Mouse (Mus musculus) urinary bladder, postnatal 10 days (tissue): ENCODE results near the gene Ttyh2.
"Not testable (repeated sequence)": the region's sequence is repeated elsewhere in the genome, so short reads cannot be mapped to it uniquely, and the experiment has no call there.

Experiments
- DNase-seq: peaks from one replicate; pipeline ENCODE4 v3.0.0; 2022; ENCODE audit warnings: low spot score

Gene Ttyh2

DNA sequence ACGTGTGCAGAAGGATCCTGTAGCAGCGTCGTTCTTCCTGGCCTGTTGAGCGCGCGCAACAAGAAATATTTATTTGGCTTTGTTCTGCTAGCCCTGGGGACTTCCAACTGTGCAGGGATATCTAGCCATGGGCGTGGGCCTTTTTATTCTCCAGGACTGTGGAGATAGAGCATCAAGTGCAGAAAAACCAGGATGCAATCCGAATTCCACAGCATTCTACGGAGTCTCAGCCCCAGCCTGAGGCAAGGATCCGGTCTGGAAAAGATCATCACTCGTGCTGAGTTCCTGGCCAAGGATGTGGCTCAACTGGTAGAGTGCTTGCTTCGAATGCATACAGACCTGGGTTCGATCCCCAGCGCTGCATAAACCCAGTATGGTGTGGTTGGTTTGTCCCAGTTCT, 13.1 kb upstream of the Ttyh2 start:
- DNase-seq: no peak

DNA sequence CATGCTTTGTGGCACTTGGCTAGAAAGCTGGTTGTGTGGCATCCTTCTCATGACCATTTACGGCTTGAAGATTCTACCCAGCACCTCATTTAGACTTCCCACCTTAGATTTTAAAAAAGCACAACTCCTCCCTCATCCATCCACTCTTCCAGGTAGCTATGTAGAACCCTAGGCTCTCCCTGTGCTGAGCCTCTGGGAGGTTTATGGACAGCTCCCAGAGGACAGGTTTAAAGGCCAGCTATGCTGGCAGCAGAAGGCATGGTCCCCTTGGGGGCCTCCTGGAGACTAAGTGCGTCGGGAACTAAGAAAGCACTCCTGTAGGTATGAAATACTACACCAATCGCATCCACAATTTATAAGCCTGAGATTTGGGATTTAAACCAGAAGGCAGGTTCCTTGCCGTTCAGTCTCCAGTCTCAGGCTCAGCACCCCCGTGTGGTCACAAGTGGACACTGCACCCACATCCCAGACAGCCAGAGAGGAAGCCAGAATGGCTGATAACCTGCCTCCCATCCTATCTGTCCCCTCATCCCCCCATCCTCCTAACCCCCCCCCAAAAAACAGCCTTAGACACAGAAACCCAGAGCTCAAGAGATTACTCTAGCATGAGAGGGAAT, 12.4 kb upstream of the Ttyh2 start:
- DNase-seq: no peak

- DNase-seq: no peak
These were observed 11.1 kb upstream of the Ttyh2 start for GRCm38 (mm10) chr11:114664164-114664563.

DNA sequence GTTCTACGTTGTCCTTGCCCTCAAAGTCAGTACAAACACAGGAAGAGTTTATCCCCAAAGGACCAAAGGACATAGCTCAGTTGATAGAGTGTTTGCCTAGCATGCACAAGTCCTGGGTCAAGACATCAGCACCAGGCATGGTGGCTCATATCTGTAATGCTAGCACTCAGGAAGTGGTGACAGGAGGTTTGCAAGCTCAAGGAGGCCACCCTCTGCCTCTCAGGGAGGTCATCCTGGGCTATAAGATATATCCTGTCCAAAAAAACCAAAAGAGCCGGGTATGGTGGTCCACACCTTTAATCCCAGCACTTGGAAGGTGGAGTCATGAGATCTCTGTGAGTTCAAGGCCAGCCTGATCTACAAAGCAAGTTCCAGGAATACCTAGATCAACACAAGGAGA, 9.8 kb upstream of the Ttyh2 start:
- DNase-seq: no peak

- no peak for DNase-seq
These were observed 8.4 kb upstream of the Ttyh2 start for GRCm38 (mm10) chr11:114666786-114667185.

- DNase-seq: no peak
These were observed 7.8 kb upstream of the Ttyh2 start for GRCm38 (mm10) chr11:114667236-114667931.

DNA sequence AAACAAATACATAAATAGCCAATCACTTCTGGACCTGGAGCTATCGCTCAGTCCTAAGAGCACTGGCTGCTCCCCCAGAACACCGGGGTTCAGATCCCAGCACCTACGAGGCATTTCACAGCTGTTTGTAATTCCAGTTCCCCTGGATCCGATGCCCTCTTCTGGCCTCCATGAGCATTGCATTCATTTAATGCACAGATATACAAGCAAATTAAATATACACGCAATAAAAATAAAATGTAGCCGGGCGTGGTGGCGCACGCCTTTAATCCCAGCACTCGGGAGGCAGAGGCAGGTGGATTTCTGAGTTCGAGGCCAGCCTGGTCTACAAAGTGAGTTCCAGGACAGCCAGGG, 7.3 kb upstream of the Ttyh2 start:
- not testable (repeated sequence) for DNase-seq

- DNase-seq: peak; percentile 67
These were observed 6.9 kb upstream of the Ttyh2 start, which contains the start of gene Rpl38 for GRCm38 (mm10) chr11:114668301-114668710. Gene Rpl38 (plus strand): TSS chr11:114668524.

DNA sequence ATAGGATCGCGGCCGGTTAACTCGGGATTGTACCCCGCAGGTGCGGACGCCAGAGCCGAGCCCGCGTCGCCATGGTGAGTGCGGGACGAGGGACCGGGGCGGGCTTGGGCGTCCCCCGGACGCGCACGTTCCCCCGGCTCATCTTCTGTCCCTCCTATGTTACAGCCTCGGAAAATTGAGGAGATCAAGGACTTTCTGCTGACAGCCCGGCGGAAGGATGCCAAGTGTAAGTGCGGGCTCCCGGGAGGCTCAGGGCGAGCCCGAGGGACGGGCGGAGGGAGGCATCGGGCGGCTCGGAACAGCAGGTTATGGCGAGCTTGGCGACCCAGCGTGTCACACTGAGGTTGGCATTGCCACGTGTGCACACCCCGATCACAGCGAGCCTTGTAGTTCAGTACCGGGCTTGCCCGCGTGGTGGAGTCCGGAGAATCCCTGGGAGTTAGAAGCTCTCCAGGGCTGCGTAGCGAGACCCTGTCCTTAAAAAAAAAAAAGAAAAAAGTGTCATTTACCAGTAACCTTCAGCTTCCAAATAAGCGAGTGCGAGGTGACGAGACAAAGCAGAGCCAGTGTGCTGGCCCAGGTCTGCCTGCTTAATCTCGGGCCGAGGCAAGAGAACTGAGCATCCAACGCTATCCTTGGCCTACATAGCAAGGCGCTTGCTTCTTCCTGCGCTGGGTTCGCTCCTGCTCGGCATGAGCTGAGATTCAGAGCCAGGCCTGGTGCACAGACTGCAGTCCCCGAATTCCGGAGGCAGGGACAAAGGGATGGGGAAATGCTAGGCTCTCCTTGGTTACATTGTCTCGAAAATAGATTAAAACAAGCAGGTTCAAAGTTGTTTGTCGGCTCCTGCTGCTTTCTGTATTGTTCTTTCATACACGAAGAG, 6.2 kb upstream of the Ttyh2 start:
- peak; percentile 41 for DNase-seq

GRCm38 (mm10) chr11:114669651-114670168, 5.5 kb upstream of the Ttyh2 start:
- DNase-seq: no peak

GRCm38 (mm10) chr11:114671147-114671546, 4.1 kb upstream of the Ttyh2 start:
- no peak for DNase-seq

DNA sequence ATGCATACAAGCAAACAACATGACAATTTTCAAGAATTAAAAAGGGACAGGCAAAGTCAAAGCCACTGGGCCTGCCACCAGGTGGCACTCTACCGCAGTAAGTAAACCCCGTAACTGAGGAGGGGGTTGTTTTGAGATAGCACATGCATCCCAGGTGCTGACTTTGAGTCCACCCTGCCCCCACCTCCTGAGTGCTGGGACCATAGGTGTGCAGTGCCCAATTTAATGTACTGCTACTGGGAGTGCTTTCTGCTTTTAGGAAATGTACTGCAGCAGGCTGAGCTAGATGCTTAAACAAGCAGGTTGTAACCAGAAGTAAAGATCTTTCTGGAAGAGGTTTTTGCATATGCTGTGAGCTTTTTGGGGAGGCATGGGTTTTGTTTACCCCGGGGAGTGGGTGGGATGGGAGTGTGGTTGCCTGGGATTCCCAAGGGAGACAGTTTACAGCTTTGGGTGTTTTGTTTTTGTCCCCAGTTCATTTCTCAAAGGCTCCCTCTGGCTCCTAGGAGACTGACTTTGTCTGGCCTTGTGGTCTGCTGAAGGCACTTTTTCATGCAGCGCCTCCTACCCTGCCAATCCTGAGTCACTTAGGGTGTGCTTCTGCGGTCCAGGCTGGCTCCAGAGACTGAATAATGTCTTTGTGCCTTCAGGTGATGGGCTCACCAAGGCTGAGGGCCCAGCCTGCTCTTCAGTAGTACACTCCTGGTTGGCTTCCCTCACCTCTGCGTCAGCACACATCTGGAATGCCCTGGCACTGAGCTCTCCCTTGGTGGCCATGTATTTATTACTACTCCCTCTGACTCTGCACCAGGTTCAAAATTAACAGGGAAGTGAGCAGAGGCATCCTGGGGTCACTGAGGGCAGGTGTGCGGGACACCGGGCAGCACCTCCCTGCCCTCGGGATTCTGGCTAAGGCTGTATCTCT, 2.2 kb upstream of the Ttyh2 start:
- DNase-seq: no peak

DNA sequence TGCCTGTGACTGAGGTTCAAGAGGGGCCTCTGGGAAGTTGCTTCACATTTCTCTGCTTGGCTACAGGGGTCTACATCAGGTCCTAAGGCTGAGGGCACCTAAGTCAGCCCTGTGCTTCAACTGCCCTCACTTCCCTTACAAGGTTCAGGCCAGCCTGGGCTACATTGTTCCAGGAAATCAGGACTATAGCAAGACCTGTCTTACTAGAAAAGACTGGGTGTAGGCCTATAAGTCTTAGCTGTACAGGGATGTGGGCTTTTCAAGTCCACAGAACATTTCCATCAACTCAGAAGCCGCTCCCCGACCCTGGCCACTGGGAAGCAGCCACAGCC, 1.5 kb upstream of the Ttyh2 start:
- DNase-seq: no peak

- no peak for DNase-seq
These were observed 1.1 kb upstream of the Ttyh2 start for GRCm38 (mm10) chr11:114674180-114674579.

- DNase-seq: not testable (repeated sequence)
These were observed 435 bp upstream of the Ttyh2 start for GRCm38 (mm10) chr11:114674796-114675195.

DNA sequence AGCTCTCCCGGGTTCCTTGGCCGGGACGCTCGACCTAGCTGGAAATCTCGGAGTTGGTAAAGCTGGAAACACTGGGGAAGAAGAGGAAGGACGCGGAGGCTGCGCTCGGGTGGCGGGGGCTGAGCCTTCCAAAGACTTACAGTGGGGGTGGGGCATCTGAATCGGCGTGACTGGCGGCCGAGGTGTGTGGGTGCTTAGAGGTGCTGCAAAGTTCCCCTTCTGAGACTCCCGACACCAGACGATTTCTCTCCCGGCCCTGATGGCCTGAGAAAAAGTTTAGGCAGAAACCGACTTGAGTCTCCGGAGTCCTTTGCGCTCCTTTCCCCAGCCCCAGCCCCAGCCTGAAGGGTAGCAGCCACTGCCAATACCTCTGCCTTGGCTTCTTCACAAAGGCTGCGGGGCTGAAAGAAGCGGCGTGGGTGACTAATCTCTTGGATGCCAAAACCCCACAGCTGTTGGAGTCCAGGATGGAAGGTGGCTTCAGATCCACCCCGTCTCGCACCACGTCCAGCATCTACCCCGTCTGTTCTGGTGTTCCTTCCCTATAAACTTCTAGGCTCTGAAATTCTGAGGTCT, 683 bp downstream of the Ttyh2 start:
- no peak for DNase-seq

DNA sequence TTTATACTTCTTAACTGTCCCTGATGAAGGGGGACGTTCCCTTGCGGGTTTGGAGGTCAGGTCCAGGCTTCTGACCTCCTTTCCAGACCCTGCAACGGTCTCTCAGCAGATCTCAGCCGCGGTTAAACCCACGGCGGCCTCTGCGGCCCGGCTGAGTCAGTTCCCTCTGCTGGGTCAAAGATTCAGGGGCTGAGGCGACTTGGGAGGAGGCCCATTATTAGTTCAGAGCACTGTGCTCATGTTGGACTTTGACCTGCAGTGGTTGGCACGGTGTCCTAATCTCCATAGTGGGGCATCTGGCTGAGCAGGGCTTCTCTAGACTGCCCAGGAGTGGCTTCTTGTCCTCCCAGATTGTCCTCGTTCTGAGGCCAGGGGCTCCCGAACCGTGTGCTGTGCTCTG, 1.2 kb downstream of the Ttyh2 start:
- DNase-seq: no peak

- no peak for DNase-seq
These were observed 1.8 kb downstream of the Ttyh2 start for GRCm38 (mm10) chr11:114676896-114677530.

- no peak for DNase-seq
These were observed 4.4 kb downstream of the Ttyh2 start for GRCm38 (mm10) chr11:114679582-114679981.

DNA sequence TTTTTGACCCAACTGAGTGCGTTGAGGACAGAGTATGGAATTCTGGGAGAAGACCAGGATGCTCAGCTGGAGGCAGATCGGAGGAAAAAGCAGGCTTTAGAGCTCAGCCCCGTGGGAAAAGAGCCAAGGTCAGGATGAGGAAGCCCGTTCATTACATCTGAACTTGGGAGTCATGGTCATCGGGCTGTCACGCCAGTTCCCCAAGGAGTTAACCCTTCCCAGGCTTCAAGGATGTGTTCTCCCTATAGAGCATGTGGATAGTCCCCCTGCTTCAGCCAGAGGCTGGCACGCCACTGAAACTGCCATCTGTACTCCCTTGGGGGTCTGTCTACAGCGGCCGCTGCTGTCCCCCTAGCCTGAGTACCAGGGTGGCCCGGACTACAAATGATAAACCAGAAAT, 5.1 kb downstream of the Ttyh2 start:
- no peak for DNase-seq

GRCm38 (mm10) chr11:114681054-114681453, 5.8 kb downstream of the Ttyh2 start:
- no peak for DNase-seq
